Mouse (Mus musculus) CH12.LX (cell line): ENCODE results near the gene Syt3. TPM values are rescaled to one million over a fixed set of nuclear protein-coding genes. Genes with fewer than 3 reads are reported as not detected.

Experiments
- DNase-seq: peaks from one replicate; pipeline ENCODE4 v3.0.0-alpha.2; 2013; ENCODE audit errors: extremely low read depth
- H3K27ac ChIP-seq: 2 replicates; pipeline ENCODE4 v1.5.1; 2012; ENCODE audit warnings: low read depth, mild to moderate bottlenecking, control low read depth, moderate library complexity; ENCODE audit not compliant: insufficient read depth
- H3K27me3 ChIP-seq: replicated peaks from 2 replicates; pipeline ENCODE3; 2012; ENCODE audit warnings: inconsistent platforms
- H3K36me3 ChIP-seq, 2 experiments: replicated peaks in 1 of 2; 2 replicates each; pipeline versions ENCODE3 to v1.6.1; 2012; ENCODE audit warnings: inconsistent platforms in 1 of 2, low read length in 1 of 2, mild to moderate bottlenecking in 1 of 2, mixed read lengths in 1 of 2, moderate library complexity in 1 of 2; ENCODE audit not compliant: control insufficient read depth in 1 of 2, insufficient read depth in 1 of 2
- H3K4me1 ChIP-seq, 2 experiments: 2 replicates each; pipeline ENCODE4 v1.6.1; 2012; ENCODE audit warnings: inconsistent platforms in 1 of 2, moderate library complexity in 1 of 2; ENCODE audit not compliant: insufficient read depth in 2 of 2, control insufficient read depth in 1 of 2
- H3K4me2 ChIP-seq: 2 replicates; pipeline ENCODE4 v1.6.1; 2012; ENCODE audit warnings: low read depth, mild to moderate bottlenecking, control low read depth; ENCODE audit not compliant: poor library complexity, insufficient read depth, severe bottlenecking
- H3K4me3 ChIP-seq, 3 experiments: fragments of 150-350 bp in 1 of 3; sonication (generic) in 1 of 3; replicated peaks in 1 of 3; 2 replicates each; pipeline versions ENCODE3 to v1.5.1; 2011 to 2012; ENCODE audit warnings: low read depth in 2 of 3, low read length in 2 of 3, mild to moderate bottlenecking in 2 of 3, moderate library complexity in 2 of 3, control low read depth in 1 of 3, improper control_type of control experiment in 1 of 3, inconsistent platforms in 1 of 3, mixed read lengths in 1 of 3; ENCODE audit not compliant: poor library complexity in 1 of 3
- H3K79me2 ChIP-seq: replicated peaks from 2 replicates; pipeline ENCODE4 v1.6.1; 2012; ENCODE audit warnings: mild to moderate bottlenecking, moderate library complexity; ENCODE audit not compliant: control insufficient read depth, poor library complexity, insufficient read depth, severe bottlenecking; ENCODE audit errors: extremely low read depth
- H3K9ac ChIP-seq: 2 replicates; pipeline ENCODE4 v1.6.1; 2012; ENCODE audit warnings: low read depth, mild to moderate bottlenecking, control low read depth, moderate library complexity; ENCODE audit not compliant: insufficient read depth
- H3K9me3 ChIP-seq: replicated peaks from 2 replicates; pipeline ENCODE3; 2012; ENCODE audit warnings: low read length, inconsistent platforms, mixed read lengths
- CHD2 ChIP-seq: IDR thresholded peaks from 2 replicates; pipeline ENCODE4 v1.6.1; 2011; ENCODE audit warnings: low read length, improper control_type of control experiment
- CTCF ChIP-seq, 2 experiments: IDR thresholded peaks in 1 of 2; conservative IDR thresholded peaks in 1 of 2; 2 replicates each; pipeline ENCODE4 v1.5.1; 2011 to 2012; ENCODE audit warnings: low read depth in 2 of 2, low read length in 2 of 2, improper control_type of control experiment in 1 of 2, inconsistent platforms in 1 of 2, mild to moderate bottlenecking in 1 of 2, moderate library complexity in 1 of 2
- E2F4 ChIP-seq: IDR thresholded peaks from 2 replicates; pipeline ENCODE4 v1.6.1; 2011; ENCODE audit warnings: low read depth, low read length, improper control_type of control experiment; ENCODE audit not compliant: insufficient replicate concordance
- ETS1 ChIP-seq: conservative IDR thresholded peaks from 2 replicates; pipeline ENCODE4 v1.6.1; 2012; ENCODE audit warnings: low read depth, mild to moderate bottlenecking, inconsistent platforms, low read length, improper control_type of control experiment, moderate library complexity
- HCFC1 ChIP-seq: IDR thresholded peaks from 2 replicates; pipeline ENCODE4 v1.6.1; 2012; ENCODE audit warnings: low read depth, mild to moderate bottlenecking, inconsistent platforms, low read length, improper control_type of control experiment
- JUND ChIP-seq: conservative IDR thresholded peaks from 2 replicates; pipeline ENCODE4 v1.6.1; 2011; ENCODE audit warnings: low read depth, low read length, improper control_type of control experiment
- MAFK ChIP-seq: IDR thresholded peaks from 2 replicates; pipeline ENCODE4 v1.6.1; 2011; ENCODE audit warnings: low read length, improper control_type of control experiment; ENCODE audit not compliant: insufficient replicate concordance
- MAX ChIP-seq: IDR thresholded peaks from 2 replicates; pipeline ENCODE4 v1.6.1; 2011; ENCODE audit warnings: low read length, improper control_type of control experiment
- MAZ ChIP-seq: IDR thresholded peaks from 2 replicates; pipeline ENCODE4 v1.6.1; 2012; ENCODE audit warnings: low read depth, mild to moderate bottlenecking, inconsistent platforms, low read length, improper control_type of control experiment, moderate library complexity
- MYC ChIP-seq: IDR thresholded peaks from 2 replicates; pipeline ENCODE4 v1.6.1; 2011; ENCODE audit warnings: low read depth, mild to moderate bottlenecking, improper control_type of control experiment, low read length
- NELFE ChIP-seq: IDR thresholded peaks from 2 replicates; pipeline ENCODE4 v1.6.1; 2011; ENCODE audit warnings: low read depth, low read length, improper control_type of control experiment
- PAX5 ChIP-seq: IDR thresholded peaks from 2 replicates; pipeline ENCODE4 v1.6.1; 2012; ENCODE audit warnings: low read length, inconsistent platforms, mixed read lengths
- POLR2A ChIP-seq: IDR thresholded peaks from 2 replicates; pipeline ENCODE4 v1.6.1; 2011; ENCODE audit warnings: low read depth, mild to moderate bottlenecking, improper control_type of control experiment, low read length
- POLR2AphosphoS2 ChIP-seq: IDR thresholded peaks from 2 replicates; pipeline ENCODE4 v1.6.1; 2011; ENCODE audit warnings: low read depth, low read length, improper control_type of control experiment
- RAD21 ChIP-seq: IDR thresholded peaks from 2 replicates; pipeline ENCODE4 v1.6.1; 2011; ENCODE audit warnings: low read depth, mild to moderate bottlenecking, low read length, improper control_type of control experiment, moderate library complexity
- TCF12 ChIP-seq: IDR thresholded peaks from 2 replicates; pipeline ENCODE4 v1.6.1; 2014; ENCODE audit warnings: low read depth, mild to moderate bottlenecking, inconsistent platforms, low read length, improper control_type of control experiment
- USF1 ChIP-seq: IDR thresholded peaks from 2 replicates; pipeline ENCODE4 v1.6.1; 2014; ENCODE audit warnings: low read depth, mild to moderate bottlenecking, inconsistent platforms, low read length, improper control_type of control experiment
- USF2 ChIP-seq: conservative IDR thresholded peaks from 2 replicates; pipeline ENCODE4 v1.6.1; 2011; ENCODE audit warnings: low read depth, low read length, improper control_type of control experiment
- ZC3H11A ChIP-seq: IDR thresholded peaks from 2 replicates; pipeline ENCODE4 v1.6.1; 2012; ENCODE audit warnings: low read depth, mild to moderate bottlenecking, inconsistent platforms, low read length, improper control_type of control experiment
- ZMIZ1 ChIP-seq: IDR thresholded peaks from 2 replicates; pipeline ENCODE4 v1.6.1; 2012; ENCODE audit warnings: low read depth, mild to moderate bottlenecking, inconsistent platforms, low read length, improper control_type of control experiment
- dilution Hi-C: fragments of 300-500 bp; cut with MboI; formaldehyde crosslinking; loops from 2 replicates; pipeline ENCODE4 v1.14.3; 2020; ENCODE audit warnings: low sequenced_read_pairs; ENCODE audit not compliant: extremely low pct_unique_long_range_greater_than_20kb, extremely low pct_ligation_motif_present
- in situ Hi-C: fragments of 300-500 bp; cut with MboI; formaldehyde crosslinking; loops from 3 replicates; pipeline ENCODE4 v1.14.3; 2019; ENCODE audit warnings: low sequenced_read_pairs, low pct_ligation_motif_present, low pct_unique_long_range_greater_than_20kb, mixed read lengths
- polyA plus RNA-seq: library from polyadenylated mRNA; unstranded; fragments of >175 nt; gene quantifications from 2 replicates; pipeline ENCODE4 v1.2.1, GENCODE M21; 2012; ENCODE audit warnings: low read depth; ENCODE audit not compliant: insufficient read length
- total RNA-seq, 2 experiments: library from RNA; depleted of rRNA; stranded (reverse); fragments of 300-350 nt in 1 of 2; fragments of >200 nt in 1 of 2; gene quantifications; 2 replicates each; pipeline ENCODE4 v1.2.3; 2012 to 2014

Gene Syt3
- total and polyA plus RNA-seq, 3 experiments, result 0.08 to 0.30 (median 0.11) TPM

DNA sequence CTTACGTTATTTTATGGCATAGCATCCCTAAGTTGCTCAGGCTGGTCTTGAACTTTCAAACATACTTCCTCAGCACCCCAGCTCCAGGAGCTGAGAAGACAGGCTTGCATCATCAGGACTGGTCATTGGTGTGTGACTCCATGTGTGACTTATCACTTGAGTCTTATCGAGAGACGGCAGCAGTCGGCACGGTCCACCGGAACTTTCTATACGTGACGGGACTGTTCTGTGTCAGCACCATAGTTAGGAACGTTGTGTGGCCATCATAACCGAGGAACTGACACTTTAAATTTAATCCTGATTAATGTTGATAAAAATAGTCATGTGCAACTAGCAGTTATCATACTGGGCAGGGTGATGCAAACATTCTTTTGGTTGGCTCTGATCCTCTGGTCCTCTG lies 42.8 kb upstream of the Syt3 start:
- Histone ChIP-seq H3K27ac (no peak overlapping the region), H3K9ac (no peak overlapping the region), H3K27me3 (peaks cover 81% of the 10 kb centered on the region), H3K36me3 (no peaks in the 10 kb centered on the region), H3K79me2 (no peaks in the 10 kb centered on the region), H3K4me1 (peaks cover 4 to 12% of the 10 kb centered on the region in 2 experiments; a peak in 3 of 4 replicates), H3K4me2 (no peak overlapping the region), H3K9me3 (peaks cover 1% of the 10 kb centered on the region), H3K4me3 (no peak overlapping the region)
- dilution Hi-C loops, result no loop called here
- TF ChIP-seq POLR2A (no peak), MYC (no peak), CHD2 (no peak), POLR2AphosphoS2 (no peak), ZMIZ1 (no peak), MAZ (no peak), ETS1 (no peak), TCF12 (no peak), RAD21 (no peak), NELFE (no peak), MAFK (no peak), CTCF (conservative IDR thresholded peaks at IDR 0.05 in 1 of 2, IDR thresholded peaks at IDR 0.05 in 1 of 2; ENCODE audit: low read depth in 2 of 2, low read length in 2 of 2) (no peak), E2F4 (no peak), PAX5 (no peak), HCFC1 (no peak), JUND (no peak), MAX (no peak), ZC3H11A (no peak), USF1 (no peak), USF2 (no peak)
- no peak for DNase-seq
- in situ Hi-C loops, result no loop called here

DNA sequence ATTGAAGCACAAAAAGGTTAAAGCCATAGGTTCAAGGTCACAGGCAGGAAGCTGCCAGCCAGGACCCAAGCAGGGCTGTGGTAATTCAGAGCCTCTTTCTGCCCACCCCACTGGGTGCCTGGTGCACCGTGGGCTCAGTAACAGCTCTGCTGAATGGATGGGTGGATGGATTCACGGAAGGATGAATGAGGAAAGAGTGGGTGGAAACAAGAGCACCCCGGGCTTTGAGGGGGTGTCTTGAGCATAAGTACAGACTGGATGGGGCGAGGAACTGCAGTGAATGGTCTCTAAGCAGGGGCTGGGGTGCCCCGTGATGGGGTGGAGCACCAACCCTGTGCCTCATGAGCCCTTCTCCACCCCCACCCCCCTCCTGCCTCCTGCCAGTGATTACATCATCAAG lies 42.2 kb upstream of the Syt3 start:
- Histone ChIP-seq H3K79me2 (no peaks in the 10 kb centered on the region), H3K9me3 (no peaks in the 10 kb centered on the region), H3K4me2 (no peak overlapping the region), H3K27ac (no peak overlapping the region), H3K4me1 (peaks cover 4 to 12% of the 10 kb centered on the region in 2 experiments; a peak in 3 of 4 replicates), H3K27me3 (peaks cover 85% of the 10 kb centered on the region), H3K4me3 (no peak overlapping the region), H3K9ac (no peak overlapping the region), H3K36me3 (no peaks in the 10 kb centered on the region)
- DNase-seq, result no peak
- in situ Hi-C loops, result no loop called here
- dilution Hi-C loops, result no loop called here
- TF ChIP-seq MYC (no peak), RAD21 (no peak), CTCF (conservative IDR thresholded peaks at IDR 0.05 in 1 of 2, IDR thresholded peaks at IDR 0.05 in 1 of 2; ENCODE audit: low read depth in 2 of 2, low read length in 2 of 2) (no peak), CHD2 (no peak)
